Mouse (Mus musculus) ES-E14 (cell line): ENCODE results near the gene Wdr66. TPM values are rescaled to one million over a fixed set of nuclear protein-coding genes. Genes with fewer than 3 reads are reported as not detected.

ENCODE experiments used
- DNase-seq: peaks from one replicate; pipeline ENCODE4 v3.0.0-alpha.2; 2013; ENCODE audit warnings: low read depth, low spot score
- H3K27ac ChIP-seq: 2 replicates; pipeline ENCODE4 v1.5.1; 2012; ENCODE audit warnings: low read depth, mild to moderate bottlenecking, low read length, moderate library complexity, mixed read lengths; ENCODE audit not compliant: poor library complexity, insufficient read depth, severe bottlenecking
- H3K36me3 ChIP-seq: 2 replicates; pipeline ENCODE4 v1.6.1; 2012; ENCODE audit warnings: mild to moderate bottlenecking, low read length, moderate library complexity, mixed read lengths; ENCODE audit not compliant: control insufficient read depth, poor library complexity, insufficient read depth, severe bottlenecking
- H3K4me1 ChIP-seq, 2 experiments: fragments of 150-350 bp in 1 of 2; sonication (generic) in 1 of 2; 2 replicates each; pipeline ENCODE4 v1.6.1; 2012; ENCODE audit warnings: low read length in 2 of 2, mild to moderate bottlenecking in 1 of 2, mixed read lengths in 1 of 2; ENCODE audit not compliant: control insufficient read depth in 2 of 2, insufficient read depth in 2 of 2, poor library complexity in 1 of 2
- H3K4me3 ChIP-seq, 2 experiments: fragments of 150-350 bp in 1 of 2; sonication (generic) in 1 of 2; 2 replicates each; pipeline ENCODE4 v1.5.1; 2012; ENCODE audit warnings: low read length in 2 of 2, low read depth in 1 of 2, mild to moderate bottlenecking in 1 of 2, mixed read lengths in 1 of 2; ENCODE audit not compliant: insufficient read depth in 1 of 2, poor library complexity in 1 of 2, severe bottlenecking in 1 of 2
- H3K9ac ChIP-seq: 2 replicates; pipeline ENCODE4 v1.6.1; 2012; ENCODE audit warnings: low read depth, mild to moderate bottlenecking, low read length, mixed read lengths; ENCODE audit not compliant: poor library complexity, insufficient read depth, severe bottlenecking
- H3K9me3 ChIP-seq: fragments of 150-350 bp; sonication (generic); 2 replicates; pipeline ENCODE4 v1.6.1; 2012; ENCODE audit warnings: low read depth, mild to moderate bottlenecking, low read length; ENCODE audit not compliant: control insufficient read depth, insufficient read depth
- CHD2 ChIP-seq: IDR thresholded peaks from 2 replicates; pipeline ENCODE4 v1.6.1; 2014; ENCODE audit warnings: mild to moderate bottlenecking, low read depth, low read length, inconsistent platforms
- HCFC1 ChIP-seq: IDR thresholded peaks from 2 replicates; pipeline ENCODE4 v1.6.1; 2012; ENCODE audit warnings: low read length, inconsistent platforms, borderline replicate concordance; ENCODE audit not compliant: insufficient read depth
- MAFK ChIP-seq: IDR thresholded peaks from 2 replicates; pipeline ENCODE4 v1.6.1; 2014; ENCODE audit warnings: mild to moderate bottlenecking, low read depth, low read length, inconsistent platforms; ENCODE audit not compliant: insufficient read depth
- ZC3H11A ChIP-seq: IDR thresholded peaks from 2 replicates; pipeline ENCODE4 v1.6.1; 2012; ENCODE audit warnings: low read depth, mild to moderate bottlenecking, inconsistent platforms, low read length, borderline replicate concordance
- ZNF384 ChIP-seq: IDR thresholded peaks from 2 replicates; pipeline ENCODE4 v1.6.1; 2012; ENCODE audit warnings: low read depth, low read length, inconsistent platforms
- in situ Hi-C, 2 experiments: fragments of 600-800 bp; cut with MboI; formaldehyde crosslinking; loops; one replicate each; pipeline ENCODE4 v1.15.1; 2025; ENCODE audit warnings: low sequenced_read_pairs in 2 of 2, inconsistent platforms in 1 of 2; ENCODE audit not compliant: unreplicated experiment in 2 of 2
- total RNA-seq: library from RNA; depleted of rRNA; stranded (reverse); fragments of 300-350 nt; gene quantifications from 2 replicates; pipeline ENCODE4 v1.2.3, GENCODE M21; 2012

Wdr66 gene
- total RNA-seq, 1 experiment: 0.36 TPM

GRCm38 (mm10) chr5:123277342-123277701 lies 25.4 kb downstream of the Wdr66 start:
- Histone ChIP-seq H3K4me1 (peaks cover 0 to 11% of the 10 kb centered on the region in 2 experiments; a peak in 2 of 4 replicates), H3K27ac (no peak overlapping the region), H3K9me3 (no peaks in the 10 kb centered on the region), H3K4me3 (no peak overlapping the region), H3K9ac (no peak overlapping the region; the same call in 1 of the 2 replicates), H3K36me3 (no peaks in the 10 kb centered on the region)
- in situ Hi-C loops: no loop called here
- DNase-seq: no peak
- TF ChIP-seq ZC3H11A (no peak), HCFC1 (no peak)

DNA sequence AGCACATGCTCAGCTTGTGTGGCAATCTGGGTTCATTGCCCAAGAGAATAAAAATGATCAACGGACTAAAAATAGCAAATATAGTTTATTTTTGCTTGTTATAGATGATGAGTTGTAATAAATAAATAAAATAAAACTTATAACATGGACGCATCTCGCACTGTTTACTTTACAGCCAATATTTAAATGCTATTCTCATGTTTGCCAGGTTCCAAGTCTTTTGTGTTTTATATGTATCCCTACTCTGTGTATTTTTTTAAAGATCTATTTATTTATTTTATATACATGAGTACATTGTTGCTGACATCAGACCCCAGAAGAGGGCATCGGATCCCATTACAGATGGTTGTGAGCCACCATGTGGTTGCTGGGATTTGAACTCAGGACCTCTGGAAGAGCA lies 25.8 kb downstream of the Wdr66 start:
- no peak overlapping the region for H3K27ac ChIP-seq
- in situ Hi-C loops: no loop called here
- H3K9me3 ChIP-seq: no peaks in the 10 kb centered on the region
- H3K4me3 ChIP-seq: no peak overlapping the region
- peaks cover 0 to 11% of the 10 kb centered on the region in 2 experiments; a peak in 2 of 4 replicates for H3K4me1 ChIP-seq
- TF ChIP-seq HCFC1 (no peak), MAFK (no peak), CHD2 (no peak), ZC3H11A (no peak), ZNF384 (no peak)
- H3K9ac ChIP-seq: no peak overlapping the region; the same call in 1 of the 2 replicates
- no peaks in the 10 kb centered on the region for H3K36me3 ChIP-seq
- DNase-seq: no peak

DNA sequence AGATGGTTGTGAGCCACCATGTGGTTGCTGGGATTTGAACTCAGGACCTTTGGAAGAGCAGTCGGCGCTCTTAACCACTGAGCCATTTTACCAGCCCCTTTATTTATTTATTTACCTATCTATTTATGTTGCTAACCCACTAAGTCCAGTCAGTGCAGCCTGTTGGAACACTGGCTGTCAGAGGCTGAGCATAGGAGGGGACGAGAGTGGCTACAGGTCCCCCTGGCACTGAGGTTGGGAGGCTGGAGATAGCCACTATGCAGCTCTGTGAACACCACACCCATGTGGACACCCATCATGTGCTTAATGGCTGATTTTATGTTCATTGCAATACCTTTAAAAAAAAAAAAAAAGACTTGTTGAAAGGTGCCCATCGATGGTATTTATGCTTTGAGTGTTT lies 27.3 kb downstream of the Wdr66 start:
- in situ Hi-C loops: no loop called here
- TF ChIP-seq ZC3H11A (no peak), MAFK (no peak), CHD2 (no peak), HCFC1 (no peak), ZNF384 (no peak)
- H3K36me3 ChIP-seq: no peaks in the 10 kb centered on the region

DNA sequence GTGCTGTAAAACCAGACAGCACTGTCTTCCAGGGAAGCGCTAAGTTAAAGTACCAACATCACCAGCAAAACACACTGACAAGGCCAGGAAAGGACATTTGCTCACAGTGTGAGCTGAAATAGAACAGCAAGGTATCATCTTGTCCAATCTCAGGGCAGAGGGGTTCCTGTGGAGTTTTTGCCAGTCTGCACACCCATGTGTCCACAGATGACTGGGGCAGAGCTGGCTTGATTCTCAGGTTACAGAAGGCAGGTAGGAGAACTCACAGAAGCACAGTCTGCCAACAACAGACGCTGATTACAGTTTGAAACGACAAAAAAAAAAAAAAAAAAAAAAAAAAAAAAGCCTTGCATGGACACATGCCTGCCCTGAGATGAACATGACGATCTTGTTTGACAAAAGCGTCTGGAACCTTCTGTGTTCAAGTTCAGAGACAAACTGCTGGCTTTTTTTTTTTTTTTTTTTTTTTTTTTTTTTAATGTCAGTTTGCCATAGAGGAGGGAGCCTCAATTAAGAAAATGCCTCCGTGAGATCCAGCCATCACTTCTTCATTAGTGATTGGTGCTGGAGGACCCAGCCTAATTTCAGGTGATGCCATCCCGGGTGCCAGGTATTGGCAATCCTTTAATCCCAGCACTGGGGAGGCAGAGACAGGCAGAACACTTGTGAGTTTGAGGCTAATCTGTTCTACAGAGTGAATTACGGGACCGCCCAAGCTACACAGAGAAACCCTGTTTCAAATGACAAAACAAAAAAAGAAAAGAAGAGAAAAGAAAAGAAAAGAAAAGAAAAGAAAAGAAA lies 29.6 kb downstream of the Wdr66 start:
- H3K36me3 ChIP-seq: no peaks in the 10 kb centered on the region
- no peak overlapping the region for H3K9ac ChIP-seq
- no peaks in the 10 kb centered on the region for H3K9me3 ChIP-seq
- peaks cover 0 to 8% of the 10 kb centered on the region in 2 experiments; a peak in 2 of 4 replicates for H3K4me1 ChIP-seq
- TF ChIP-seq ZNF384: peak; percentile 72
- no peak for TF ChIP-seq HCFC1
- TF ChIP-seq MAFK: no peak
- no peak for TF ChIP-seq ZC3H11A
- no peak for TF ChIP-seq CHD2
- no peak overlapping the region for H3K4me3 ChIP-seq
- in situ Hi-C loops: no loop called here
- no peak overlapping the region for H3K27ac ChIP-seq
- no peak for DNase-seq

More for the DNA sequence above, 27.3 kb downstream of the Wdr66 start:
- Histone ChIP-seq H3K4me1 (peaks cover 0 to 11% of the 10 kb centered on the region in 2 experiments; a peak in 2 of 4 replicates), H3K27ac (no peak overlapping the region), H3K9me3 (no peaks in the 10 kb centered on the region), H3K4me3 (no peak overlapping the region), H3K9ac (no peak overlapping the region)
- DNase-seq: no peak
